Mouse (Mus musculus) liver, embryonic 12.5 days (tissue): ENCODE data around the gene Pabpn1l. TPM values are rescaled to one million over a fixed set of nuclear protein-coding genes. Genes with fewer than 3 reads are reported as not detected.
A peak's percentile ranks its signal among the peaks of the same experiment; 100 is the strongest.

Source experiments
- ATAC-seq: fragments of 200-750 bp; cut with Nextera tagmentation; 2 replicates; pipeline ENCODE4 v1.8.0; 2017; ENCODE audit warnings: moderate number of reproducible peaks, mild to moderate bottlenecking, moderate library complexity
- H3K27ac ChIP-seq: fragments of 300-500 bp; sonication (generic); 2 replicates; pipeline ENCODE4 v1.5.1; 2016; ENCODE audit warnings: mild to moderate bottlenecking
- H3K27me3 ChIP-seq: fragments of 300-500 bp; sonication (generic); replicated peaks from 2 replicates; pipeline ENCODE4 v1.6.1; 2016; ENCODE audit warnings: mild to moderate bottlenecking, moderate library complexity
- H3K36me3 ChIP-seq: fragments of 300-500 bp; sonication (generic); 2 replicates; pipeline ENCODE4 v1.6.1; 2016; ENCODE audit warnings: mild to moderate bottlenecking, moderate library complexity
- H3K4me1 ChIP-seq: fragments of 300-500 bp; sonication (generic); 2 replicates; pipeline ENCODE4 v1.6.1; 2016
- H3K4me2 ChIP-seq: fragments of 300-500 bp; sonication (generic); 2 replicates; pipeline ENCODE4 v1.6.1; 2016; ENCODE audit warnings: mild to moderate bottlenecking, moderate library complexity
- H3K4me3 ChIP-seq: fragments of 300-500 bp; sonication (generic); 2 replicates; pipeline ENCODE4 v1.5.1; 2016; ENCODE audit warnings: mild to moderate bottlenecking, moderate library complexity
- H3K9ac ChIP-seq: fragments of 300-500 bp; sonication (generic); 2 replicates; pipeline ENCODE4 v1.6.1; 2016; ENCODE audit warnings: mild to moderate bottlenecking, moderate library complexity
- H3K9me3 ChIP-seq: fragments of 300-500 bp; sonication (generic); replicated peaks from 2 replicates; pipeline ENCODE4 v1.6.1; 2016; ENCODE audit warnings: mild to moderate bottlenecking, moderate library complexity
- WGBS: fragments of 180-500 bp; shearing (Covaris S2); methylation state at CpG from one replicate; pipeline ENCODE4 v1.1.7; 2016; ENCODE audit not compliant: insufficient replicate concordance; 5-methylcytosine and 5-hydroxymethylcytosine counted together
- polyA plus RNA-seq: library from polyadenylated mRNA; unstranded; fragments of >200 nt; fragmentation: Nextera tagmentation; extraction: Ambion mirVana; gene quantifications from 2 replicates; pipeline ENCODE4 v1.2.1, GENCODE M21; 2016

Gene Pabpn1l
- polyA plus RNA-seq, 1 experiment from 2014 or later: not detected

DNA sequence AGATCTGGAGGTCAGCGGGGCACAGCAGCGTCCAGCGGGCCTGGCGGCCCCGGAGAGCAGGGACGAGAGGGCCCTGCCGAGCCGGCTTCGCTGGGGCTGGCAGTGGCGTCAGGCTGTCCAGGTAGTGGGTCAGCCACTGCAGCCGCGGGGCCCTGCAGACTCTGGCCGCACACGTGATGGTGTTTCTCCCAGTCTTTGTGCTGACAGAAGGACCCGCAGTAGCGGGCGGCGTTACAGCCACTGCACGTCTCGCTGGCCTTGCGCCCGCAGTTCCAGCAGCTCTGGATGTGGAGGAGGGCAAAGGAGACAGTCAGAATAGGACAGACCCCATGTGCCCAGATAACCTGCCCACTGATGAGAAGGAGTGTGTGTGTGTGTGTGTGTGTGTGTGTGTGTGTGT is 8.2 kb upstream of the Pabpn1l start:
- ATAC-seq: no peak
- no peaks in the 10 kb centered on the region for H3K9me3 ChIP-seq
- H3K27ac ChIP-seq: no peak overlapping the region
- H3K4me2 ChIP-seq: peak overlapping the region; percentile 25; the same call in 1 of the 2 replicates
- H3K4me3 ChIP-seq: no peak overlapping the region
- H3K27me3 ChIP-seq: no peaks in the 10 kb centered on the region
- H3K36me3 ChIP-seq: peaks cover 70% of the 10 kb centered on the region
- no peak overlapping the region for H3K9ac ChIP-seq
- 81% methylated on average over 22 of the region's 22 CpGs for WGBS
- H3K4me1 ChIP-seq: peaks cover 18% of the 10 kb centered on the region

DNA sequence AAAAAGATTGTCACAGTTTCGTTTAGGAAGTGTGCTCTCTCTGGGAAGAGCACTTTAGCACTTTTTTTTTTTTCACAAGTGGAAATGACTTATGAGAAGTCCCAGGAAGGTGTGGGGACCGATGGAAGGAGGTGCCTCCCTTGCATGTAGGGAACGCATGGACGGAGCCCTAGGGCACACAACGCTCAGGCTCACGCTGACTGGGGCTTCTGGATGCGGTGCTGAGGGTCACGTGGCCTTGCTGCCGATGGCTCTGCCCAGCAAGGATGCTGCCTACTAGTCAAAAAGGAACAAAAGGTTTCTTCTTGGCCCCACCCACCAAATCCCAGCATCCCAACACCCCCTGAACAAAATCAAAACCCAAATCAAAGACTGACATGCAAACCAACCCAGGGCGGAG is 6.8 kb upstream of the Pabpn1l start:
- no peak overlapping the region for H3K4me2 ChIP-seq
- 77% methylated on average over 10 of the region's 10 CpGs for WGBS

DNA sequence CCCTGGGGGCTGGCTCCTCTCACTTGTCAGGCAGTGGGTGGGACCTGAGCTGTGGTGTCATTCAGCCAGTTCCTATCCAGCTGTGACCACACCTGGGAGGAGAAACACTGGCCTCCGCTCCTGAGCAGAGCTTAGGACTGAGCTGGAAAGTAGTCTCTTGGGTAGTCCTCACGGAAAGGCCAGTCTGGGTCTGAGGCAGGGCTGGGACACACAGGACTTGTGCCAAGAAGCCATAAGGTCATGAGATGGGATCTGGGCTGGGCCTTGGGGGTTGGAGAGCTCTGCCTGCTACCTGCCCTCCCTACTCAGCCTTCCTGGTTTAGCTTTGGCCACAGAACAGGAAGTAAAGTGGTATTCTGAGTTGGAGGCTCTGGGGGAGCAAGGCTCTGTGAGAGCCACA is 4.4 kb upstream of the Pabpn1l start:
- no peak overlapping the region for H3K27ac ChIP-seq
- no peak overlapping the region for H3K4me2 ChIP-seq
- H3K27me3 ChIP-seq: peaks cover 8% of the 10 kb centered on the region; the same call in 1 of the 2 replicates
- no peak overlapping the region for H3K9ac ChIP-seq
- peaks cover 9% of the 10 kb centered on the region for H3K4me1 ChIP-seq
- no peaks in the 10 kb centered on the region for H3K9me3 ChIP-seq
- 72% methylated on average over 2 of the region's 2 CpGs for WGBS
- H3K36me3 ChIP-seq: peaks cover 32% of the 10 kb centered on the region
- no peak overlapping the region for H3K4me3 ChIP-seq
- 0 out of 2 replicates have a peak, but pooled peaks have one; percentile 10 for ATAC-seq

More for the DNA sequence above, 6.8 kb upstream of the Pabpn1l start:
- peaks cover 9% of the 10 kb centered on the region for H3K4me1 ChIP-seq
- peaks cover 56% of the 10 kb centered on the region for H3K36me3 ChIP-seq
- H3K4me3 ChIP-seq: no peak overlapping the region
- H3K27ac ChIP-seq: no peak overlapping the region
- ATAC-seq: no peak
- no peaks in the 10 kb centered on the region for H3K27me3 ChIP-seq
- no peaks in the 10 kb centered on the region for H3K9me3 ChIP-seq
- H3K9ac ChIP-seq: no peak overlapping the region

DNA sequence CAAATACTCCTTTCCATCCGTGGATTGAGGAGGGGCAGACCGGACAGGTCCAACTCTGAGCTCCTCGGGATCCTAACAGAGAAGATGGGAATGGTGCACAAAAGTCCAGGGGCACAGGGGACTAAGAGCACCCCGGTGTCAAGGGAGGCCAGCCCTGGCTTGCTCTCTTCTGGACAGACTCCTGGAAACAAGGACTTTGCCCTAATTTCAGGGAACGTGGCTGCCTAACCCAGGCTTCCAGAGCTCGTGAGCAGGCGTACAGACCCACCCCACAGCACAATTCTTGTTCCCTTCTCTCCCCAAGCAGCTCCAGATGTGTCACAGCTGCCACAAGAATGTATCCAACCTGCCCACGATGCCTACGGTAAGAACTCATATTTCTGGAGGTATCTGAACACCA is 3.3 kb upstream of the Pabpn1l start:
- H3K4me1 ChIP-seq: peaks cover 9% of the 10 kb centered on the region
- H3K36me3 ChIP-seq: peaks cover 26% of the 10 kb centered on the region
- no peak for ATAC-seq
- 64% methylated on average over 9 of the region's 9 CpGs for WGBS
- H3K27ac ChIP-seq: no peak overlapping the region
- H3K9me3 ChIP-seq: no peaks in the 10 kb centered on the region
- peaks cover 14% of the 10 kb centered on the region for H3K27me3 ChIP-seq
- H3K4me2 ChIP-seq: no peak overlapping the region
- H3K4me3 ChIP-seq: no peak overlapping the region
- H3K9ac ChIP-seq: no peak overlapping the region

DNA sequence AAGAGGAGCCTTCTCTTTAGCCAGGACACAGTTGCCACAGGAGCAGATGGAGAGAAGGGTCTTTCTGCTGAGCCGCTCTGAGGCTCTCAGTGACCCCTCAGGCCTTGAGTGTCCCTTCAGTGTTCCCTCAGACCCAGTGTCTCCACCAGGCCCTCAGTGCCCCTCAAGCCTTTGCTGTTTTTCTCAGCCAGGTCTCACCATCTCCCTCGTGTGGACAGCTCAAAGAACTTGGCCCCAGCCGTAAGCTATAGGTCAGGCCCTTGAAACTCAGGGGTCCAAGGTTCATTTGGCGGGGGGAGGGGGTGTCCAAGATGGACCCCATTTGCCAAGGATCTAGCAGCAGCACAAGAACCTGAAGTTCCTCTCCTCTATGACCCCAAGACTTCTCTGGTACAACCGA is 2.1 kb upstream of the Pabpn1l start:
- peaks cover 20% of the 10 kb centered on the region for H3K4me1 ChIP-seq
- WGBS: 58% methylated on average over 5 of the region's 5 CpGs
- no peak overlapping the region for H3K4me2 ChIP-seq
- H3K4me3 ChIP-seq: no peak overlapping the region
- H3K36me3 ChIP-seq: peaks cover 16% of the 10 kb centered on the region
- no peaks in the 10 kb centered on the region for H3K9me3 ChIP-seq
- H3K9ac ChIP-seq: no peak overlapping the region
- no peak overlapping the region for H3K27ac ChIP-seq
- H3K27me3 ChIP-seq: peaks cover 14% of the 10 kb centered on the region
- no peak for ATAC-seq

DNA sequence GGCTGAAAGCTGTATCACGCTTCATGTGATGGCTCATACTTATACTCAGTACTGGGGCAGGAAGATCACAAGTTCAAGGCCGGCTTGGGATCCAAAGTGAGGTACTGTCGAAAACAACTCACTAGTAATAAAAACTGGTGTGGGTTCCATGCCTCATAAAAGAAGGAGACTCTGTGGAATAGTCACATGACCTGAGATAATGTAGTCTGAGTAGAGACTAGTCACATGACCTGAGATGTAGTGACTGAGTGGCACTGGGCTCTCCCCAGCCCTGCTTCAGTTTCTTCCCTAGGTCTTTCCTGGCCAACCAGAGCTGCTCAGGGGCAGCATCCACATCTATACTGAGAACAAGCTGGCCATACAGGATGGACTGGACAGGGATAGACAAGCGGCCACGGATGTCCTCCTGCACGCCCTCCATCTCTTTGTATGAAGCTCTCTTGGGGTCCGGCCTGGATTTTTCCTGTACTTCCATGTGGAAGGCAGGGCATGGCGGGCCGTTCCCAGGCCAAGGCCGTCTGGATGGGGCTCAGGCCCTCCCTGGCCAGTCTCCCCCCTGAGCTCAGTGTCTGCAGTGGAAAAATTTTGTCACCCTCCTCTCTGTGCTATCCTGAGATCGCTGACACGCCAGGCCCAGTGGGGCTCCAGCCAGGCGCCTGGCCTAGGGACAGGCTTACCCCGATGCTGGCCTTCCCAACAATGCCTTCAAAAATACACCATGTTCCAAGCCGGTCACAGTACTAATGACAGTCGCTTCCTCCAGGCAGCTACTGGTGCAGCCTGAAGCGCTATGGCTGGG is 1.5 kb upstream of the Pabpn1l start:
- peaks cover 26% of the 10 kb centered on the region for H3K4me1 ChIP-seq
- no peak for ATAC-seq
- no peak overlapping the region for H3K27ac ChIP-seq
- WGBS: 78% methylated on average over 17 of the region's 17 CpGs
- no peak overlapping the region for H3K4me2 ChIP-seq
- H3K9me3 ChIP-seq: no peaks in the 10 kb centered on the region
- H3K4me3 ChIP-seq: no peak overlapping the region
- H3K36me3 ChIP-seq: peaks cover 10% of the 10 kb centered on the region
- H3K27me3 ChIP-seq: peaks cover 14% of the 10 kb centered on the region
- no peak overlapping the region for H3K9ac ChIP-seq

DNA sequence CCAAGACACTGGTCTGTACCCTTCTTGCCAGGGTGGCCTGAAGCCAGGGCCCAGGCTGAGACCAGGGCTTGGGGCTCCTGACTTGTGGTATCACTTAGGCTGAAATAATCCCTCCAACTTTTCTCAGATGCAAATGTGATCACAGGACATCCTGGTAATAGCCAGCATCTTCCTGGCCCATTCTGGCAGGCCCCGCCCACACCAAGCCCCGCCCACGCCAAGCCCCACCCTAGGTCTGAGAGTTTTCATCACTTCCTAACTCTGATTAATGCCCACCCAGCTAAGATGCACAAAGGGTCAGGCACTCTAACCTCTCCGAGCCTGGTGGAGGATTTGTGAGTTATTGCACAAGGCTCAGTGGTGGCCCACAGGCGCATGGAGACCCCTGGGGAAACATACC is 2.1 kb downstream of the Pabpn1l start:
- no peak overlapping the region for H3K4me3 ChIP-seq
- H3K9me3 ChIP-seq: no peaks in the 10 kb centered on the region
- H3K4me2 ChIP-seq: no peak overlapping the region
- ATAC-seq: no peak
- no peak overlapping the region for H3K9ac ChIP-seq
- 35% methylated on average over 5 of the region's 5 CpGs for WGBS
- peaks cover 14% of the 10 kb centered on the region for H3K27me3 ChIP-seq
- H3K36me3 ChIP-seq: peaks cover 3% of the 10 kb centered on the region; the same call in 1 of the 2 replicates
- H3K27ac ChIP-seq: no peak overlapping the region
- peaks cover 28% of the 10 kb centered on the region for H3K4me1 ChIP-seq

DNA sequence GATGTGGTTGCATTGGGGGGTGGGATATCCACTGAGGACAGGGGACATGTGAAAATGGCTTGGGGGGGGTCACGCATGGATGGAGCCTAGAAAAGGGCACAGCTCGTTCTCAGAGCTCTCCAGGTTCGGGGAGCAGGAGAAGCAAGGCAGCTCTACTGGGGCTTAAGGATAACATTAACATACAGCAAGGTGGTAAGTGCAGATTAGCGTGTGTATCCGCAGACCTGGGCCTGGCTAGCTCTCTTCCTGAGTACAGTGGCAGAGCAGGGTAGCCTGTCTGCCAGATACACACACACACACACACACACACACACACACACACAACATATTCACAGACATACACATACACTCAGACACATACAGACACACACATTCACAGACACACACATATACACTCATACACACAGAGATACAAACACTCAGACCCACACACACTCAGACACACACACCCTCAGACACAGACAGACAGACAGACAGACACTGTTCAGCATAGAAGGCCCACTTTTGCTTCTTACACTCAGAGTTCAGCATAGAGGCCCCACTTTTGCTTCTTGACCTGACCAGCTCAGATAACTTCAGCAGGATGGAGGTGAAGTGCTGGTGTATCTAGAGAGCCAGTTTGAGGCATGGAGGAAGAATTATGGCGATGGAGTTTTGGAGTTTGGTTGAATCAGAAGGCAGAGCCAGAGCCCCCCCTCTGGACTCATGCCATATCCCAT is 3.7 kb downstream of the Pabpn1l start:
- H3K4me3 ChIP-seq: no peak overlapping the region
- peak overlapping the region; percentile 56 for H3K9ac ChIP-seq
- WGBS: 24% methylated on average over 6 of the region's 6 CpGs
- peak overlapping the region; percentile 86 for H3K27ac ChIP-seq
- peaks cover 14% of the 10 kb centered on the region for H3K27me3 ChIP-seq
- peak overlapping the region; percentile 50 for H3K4me2 ChIP-seq
- H3K9me3 ChIP-seq: no peaks in the 10 kb centered on the region
- peak; percentile 95 for ATAC-seq
- H3K36me3 ChIP-seq: peaks cover 15% of the 10 kb centered on the region; the same call in 1 of the 2 replicates
- H3K4me1 ChIP-seq: peaks cover 28% of the 10 kb centered on the region

DNA sequence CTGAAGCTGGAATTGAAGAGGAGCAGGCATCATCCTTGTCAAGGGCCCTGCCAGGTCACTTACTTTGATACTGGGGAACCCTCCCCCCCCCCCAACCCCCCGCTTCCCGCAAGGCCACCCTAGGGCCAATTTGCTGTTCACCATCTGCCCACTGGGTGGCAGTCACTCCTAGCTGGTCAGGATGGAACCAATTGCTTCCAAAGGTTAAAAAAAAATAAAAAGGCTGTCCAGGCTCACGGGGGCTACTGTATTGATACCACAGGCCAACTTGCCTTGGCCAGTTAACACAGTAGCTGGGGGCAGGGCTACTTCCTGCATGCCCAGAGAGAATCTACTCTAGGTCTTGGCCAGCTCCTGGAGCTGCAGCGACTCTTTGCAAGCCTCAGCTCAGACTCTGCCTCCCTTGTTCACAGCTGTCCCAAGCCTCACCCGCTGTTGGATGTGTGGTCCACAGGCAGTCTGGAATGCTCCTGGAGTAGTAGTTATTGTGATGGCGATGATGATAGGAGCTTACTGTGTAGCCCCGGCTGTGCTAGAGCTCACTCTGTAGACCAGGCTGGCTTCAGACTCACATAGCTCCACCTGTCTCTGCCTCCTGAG is 4.5 kb downstream of the Pabpn1l start:
- WGBS: 45% methylated on average over 5 of the region's 7 CpGs
- H3K9ac ChIP-seq: peak overlapping the region; percentile 44

DNA sequence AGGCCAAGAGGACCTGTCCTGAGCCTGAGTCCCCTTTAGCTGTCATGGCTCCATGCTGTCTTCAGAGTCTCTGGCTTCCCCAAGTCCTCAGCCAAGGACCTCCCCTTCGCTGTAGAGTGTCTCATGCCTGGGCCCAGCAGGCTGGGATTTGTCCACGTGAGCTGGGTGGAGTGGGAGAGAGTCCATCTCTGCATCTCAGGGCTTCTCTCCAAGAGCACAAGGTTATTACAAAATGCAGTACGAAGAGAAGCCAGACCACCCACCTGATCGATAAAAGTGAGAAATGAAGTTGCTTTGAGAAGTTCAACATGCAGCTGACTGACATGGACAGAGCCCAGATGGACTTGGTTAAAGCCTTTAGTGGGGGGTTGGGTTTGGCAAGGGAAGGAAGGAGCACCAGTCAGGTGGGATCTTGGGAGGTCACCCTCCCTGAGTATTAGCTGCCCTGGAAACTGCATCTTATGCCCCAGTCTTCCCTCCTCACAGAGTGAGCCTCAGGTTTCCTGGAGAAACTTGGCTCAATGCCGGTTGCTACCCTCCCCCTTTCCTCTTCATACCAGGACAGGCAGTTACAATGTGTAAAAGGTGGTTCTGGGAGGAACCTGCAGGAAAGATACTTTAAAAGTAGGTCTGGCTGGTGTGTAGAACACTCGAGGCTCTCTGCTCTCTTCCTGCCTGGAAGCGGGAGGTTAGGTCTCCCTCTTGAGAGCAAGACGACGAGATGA is 6.2 kb downstream of the Pabpn1l start:
- no peak for ATAC-seq
- H3K27me3 ChIP-seq: peaks cover 2% of the 10 kb centered on the region; the same call in 1 of the 2 replicates
- H3K9me3 ChIP-seq: no peaks in the 10 kb centered on the region
- H3K4me1 ChIP-seq: peaks cover 42% of the 10 kb centered on the region
- H3K4me3 ChIP-seq: no peak overlapping the region
- H3K9ac ChIP-seq: no peak overlapping the region
- H3K4me2 ChIP-seq: no peak overlapping the region
- 65% methylated on average over 9 of the region's 9 CpGs for WGBS
- H3K27ac ChIP-seq: no peak overlapping the region
- H3K36me3 ChIP-seq: peaks cover 15% of the 10 kb centered on the region; the same call in 1 of the 2 replicates

More for the DNA sequence above, 4.5 kb downstream of the Pabpn1l start:
- Histone ChIP-seq H3K27me3 (peaks cover 14% of the 10 kb centered on the region), H3K36me3 (peaks cover 15% of the 10 kb centered on the region; the same call in 1 of the 2 replicates), H3K4me3 (no peak overlapping the region), H3K4me1 (peaks cover 29% of the 10 kb centered on the region), H3K9me3 (no peaks in the 10 kb centered on the region), H3K4me2 (peak overlapping the region; percentile 50), H3K27ac (peak overlapping the region; percentile 86)
- ATAC-seq: peak; percentile 19

DNA sequence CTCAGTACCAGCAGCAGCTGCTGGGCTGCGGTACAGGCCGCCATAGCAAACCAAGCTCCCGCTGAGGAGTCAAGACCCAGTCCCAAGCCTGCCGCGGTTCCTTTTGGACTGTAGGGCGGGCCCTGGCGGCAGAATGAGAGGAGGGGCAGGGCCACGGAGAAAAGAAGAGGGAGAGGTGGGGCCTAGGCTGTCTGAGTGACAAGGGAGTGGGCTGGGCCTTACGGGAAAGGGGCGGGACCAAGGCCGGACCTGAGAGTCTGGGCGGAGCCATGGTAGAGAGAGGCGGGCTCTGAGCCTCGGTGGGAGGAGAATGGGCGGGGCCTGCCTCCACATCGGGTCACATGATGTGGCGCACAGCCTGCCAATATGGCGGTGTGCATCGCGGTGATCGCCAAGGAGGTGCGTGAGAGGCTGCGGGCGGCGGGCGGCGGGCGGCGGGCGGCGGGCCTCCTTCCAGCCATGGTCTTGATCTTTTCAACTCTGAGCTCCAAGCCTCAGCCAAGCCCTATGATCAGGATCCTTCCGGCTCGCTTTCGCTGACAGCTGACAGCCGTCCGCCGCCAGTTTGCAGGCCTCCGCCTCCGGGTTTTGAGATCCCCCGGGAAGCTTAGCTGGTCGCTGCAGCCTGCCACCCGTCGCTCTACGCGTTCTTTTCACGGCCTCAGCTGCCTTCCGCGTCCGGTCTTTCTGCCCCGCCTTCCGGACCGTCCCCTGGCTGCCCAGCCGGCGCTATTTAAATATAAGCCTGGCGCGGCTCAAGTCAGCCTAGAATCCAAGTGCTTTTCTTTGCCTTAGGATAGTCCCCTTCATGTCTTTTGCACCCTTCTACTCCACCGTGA is 11.0 kb downstream of the Pabpn1l start, which contains the start of the genes Galns and Trappc2l:
Gene Galns (minus strand): TSS at position 169 of the 839 bp plus-strand sequence.
Gene Trappc2l (plus strand): TSS at position 346 of the 839 bp plus-strand sequence.
- peak within 1 kb of the TSS; percentile 98 for H3K4me2 ChIP-seq
- peaks cover 30% of the 10 kb centered on the region for H3K4me1 ChIP-seq
- H3K4me3 ChIP-seq: peak within 1 kb of the TSS; percentile 83
- H3K27me3 ChIP-seq: no peaks in the 10 kb centered on the region
- peak within 1 kb of the TSS; percentile 81 for H3K27ac ChIP-seq
- H3K9ac ChIP-seq: peak within 1 kb of the TSS; percentile 83
- peak; percentile 96 for ATAC-seq
- peaks cover 15% of the 10 kb centered on the region; the same call in 1 of the 2 replicates for H3K36me3 ChIP-seq
- H3K9me3 ChIP-seq: no peaks in the 10 kb centered on the region
- WGBS: under 1% methylated on average over 57 of the region's 57 CpGs
